Mouse (Mus musculus): ENCODE measurements around the gene Arfrp1. TPM values are rescaled to one million over a fixed set of nuclear protein-coding genes. Genes with fewer than 3 reads are reported as not detected.

Gene Arfrp1
- total and polyA plus RNA-seq, 3 experiments, result 29.2 to 55.6 (median 46.0) TPM

DNA sequence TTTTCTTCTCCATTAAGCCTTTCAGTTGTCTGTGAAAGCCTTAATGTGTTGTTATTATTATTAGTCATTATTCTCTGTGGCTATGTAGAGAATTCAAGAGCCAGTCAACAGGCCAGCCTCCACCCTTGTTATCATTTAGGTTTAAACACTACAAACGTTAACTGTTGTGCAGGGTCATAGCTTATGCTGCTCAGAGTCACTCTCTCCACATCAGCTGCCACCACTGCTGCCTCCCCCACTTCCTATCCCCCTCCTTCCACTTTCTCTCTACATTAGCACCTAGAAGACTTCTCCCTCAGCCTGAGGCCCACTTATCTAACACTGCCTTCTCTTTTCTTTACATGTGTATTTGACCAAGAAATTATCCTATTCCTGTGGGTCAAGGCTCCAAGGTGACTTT, 36.3 kb upstream of the Arfrp1 start:
- DNase-seq (ENCODE audit: extremely low read depth), result no peak
- Histone ChIP-seq H3K4me1 (ENCODE audit: control insufficient read depth in 1 of 2, insufficient read depth in 2 of 2) (0 out of 4 replicates have a peak, but pooled peaks cover 0 to 3% of the 10 kb centered on the region in 2 experiments), H3K4me3 (replicated peaks in 1 of 3; ENCODE audit: low read depth in 2 of 3, low read length in 2 of 3, poor library complexity in 1 of 3) (no peak overlapping the region), H3K9ac (ENCODE audit: insufficient read depth, low read depth) (no peak overlapping the region), H3K4me2 (ENCODE audit: insufficient read depth, low read depth, poor library complexity, severe bottlenecking) (no peak overlapping the region), H3K9me3 (replicated peaks; ENCODE audit: low read length) (no peaks in the 10 kb centered on the region), H3K27ac (ENCODE audit: insufficient read depth, low read depth) (no peak overlapping the region), H3K27me3 (replicated peaks) (no peaks in the 10 kb centered on the region), H3K36me3 (replicated peaks in 1 of 2; ENCODE audit: control insufficient read depth in 1 of 2, insufficient read depth in 1 of 2, low read length in 1 of 2) (peaks cover 5 to 21% of the 10 kb centered on the region in 2 experiments), H3K79me2 (replicated peaks; ENCODE audit: control insufficient read depth, extremely low read depth, insufficient read depth, poor library complexity, severe bottlenecking) (no peaks in the 10 kb centered on the region)
- dilution Hi-C loops (cut with MboI; ENCODE audit: extremely low pct_ligation_motif_present, extremely low pct_unique_long_range_greater_than_20kb, low sequenced_read_pairs), result no loop called here
- in situ Hi-C loops (cut with MboI; ENCODE audit: low pct_ligation_motif_present, low pct_unique_long_range_greater_than_20kb, low sequenced_read_pairs), result loop anchor here (10.0 kb wide), 1 partner anchor 293 kb away; the partner anchor contains the start of genes Lkaaear1 and Rgs19
- no peak for TF ChIP-seq IRF4 (IDR thresholded peaks at IDR 0.05; ENCODE audit: low read depth, low read length)
- no peak for TF ChIP-seq TCF12 (IDR thresholded peaks at IDR 0.05; ENCODE audit: low read depth, low read length)
- TF ChIP-seq POLR2A (IDR thresholded peaks at IDR 0.05; ENCODE audit: low read depth, low read length), result no peak
- TF ChIP-seq SIN3A (IDR thresholded peaks at IDR 0.05; ENCODE audit: low read length), result no peak
- TF ChIP-seq ZKSCAN1 (IDR thresholded peaks at IDR 0.05; ENCODE audit: borderline replicate concordance, low read depth, low read length), result no peak
- no peak for TF ChIP-seq PAX5 (IDR thresholded peaks at IDR 0.05; ENCODE audit: low read length)
- no peak for TF ChIP-seq JUND (conservative IDR thresholded peaks at IDR 0.05; ENCODE audit: low read depth, low read length)
- no peak for TF ChIP-seq EP300 (IDR thresholded peaks at IDR 0.05; ENCODE audit: low read length)
- no peak for TF ChIP-seq NRF1 (IDR thresholded peaks at IDR 0.05; ENCODE audit: low read depth, low read length)
- TF ChIP-seq CHD2 (IDR thresholded peaks at IDR 0.05; ENCODE audit: low read length), result no peak

- DNase-seq (ENCODE audit: extremely low read depth), result no peak
- Histone ChIP-seq H3K9ac (ENCODE audit: insufficient read depth, low read depth) (no peak overlapping the region), H3K9me3 (replicated peaks; ENCODE audit: low read length) (no peaks in the 10 kb centered on the region), H3K4me1 (ENCODE audit: control insufficient read depth in 1 of 2, insufficient read depth in 2 of 2) (0 out of 4 replicates have a peak, but pooled peaks cover 0 to 3% of the 10 kb centered on the region in 2 experiments), H3K36me3 (replicated peaks in 1 of 2; ENCODE audit: control insufficient read depth in 1 of 2, insufficient read depth in 1 of 2, low read length in 1 of 2) (peaks cover 0 to 33% of the 10 kb centered on the region in 2 experiments), H3K4me3 (replicated peaks in 1 of 3; ENCODE audit: low read depth in 2 of 3, low read length in 2 of 3, poor library complexity in 1 of 3) (no peak overlapping the region), H3K79me2 (replicated peaks; ENCODE audit: control insufficient read depth, extremely low read depth, insufficient read depth, poor library complexity, severe bottlenecking) (no peaks in the 10 kb centered on the region), H3K27ac (ENCODE audit: insufficient read depth, low read depth) (no peak overlapping the region), H3K27me3 (replicated peaks) (no peaks in the 10 kb centered on the region), H3K4me2 (ENCODE audit: insufficient read depth, low read depth, poor library complexity, severe bottlenecking) (no peak overlapping the region)
- in situ Hi-C loops (cut with MboI; ENCODE audit: low pct_ligation_motif_present, low pct_unique_long_range_greater_than_20kb, low sequenced_read_pairs) (no loop called here), dilution Hi-C loops (cut with MboI; ENCODE audit: extremely low pct_ligation_motif_present, extremely low pct_unique_long_range_greater_than_20kb, low sequenced_read_pairs) (no loop called here)
- TF ChIP-seq MXI1 (IDR thresholded peaks at IDR 0.05; ENCODE audit: low read depth, low read length) (no peak), JUN (IDR thresholded peaks at IDR 0.05; ENCODE audit: insufficient read depth, low read depth, low read length) (no peak), MYC (IDR thresholded peaks at IDR 0.05; ENCODE audit: low read depth, low read length) (no peak), GABPA (IDR thresholded peaks at IDR 0.05; ENCODE audit: insufficient replicate concordance, low read depth, low read length) (no peak), MAZ (IDR thresholded peaks at IDR 0.05; ENCODE audit: low read depth, low read length) (no peak), CTCF (conservative IDR thresholded peaks at IDR 0.05 in 1 of 2, IDR thresholded peaks at IDR 0.05 in 1 of 2; ENCODE audit: low read depth in 2 of 2, low read length in 2 of 2) (no peak), RCOR1 (conservative IDR thresholded peaks at IDR 0.05; ENCODE audit: low read depth, low read length) (no peak), SIN3A (IDR thresholded peaks at IDR 0.05; ENCODE audit: low read length) (no peak), ZMIZ1 (IDR thresholded peaks at IDR 0.05; ENCODE audit: low read depth, low read length) (no peak), MAX (IDR thresholded peaks at IDR 0.05; ENCODE audit: low read length) (no peak), USF2 (conservative IDR thresholded peaks at IDR 0.05; ENCODE audit: low read depth, low read length) (no peak), ETS1 (conservative IDR thresholded peaks at IDR 0.05; ENCODE audit: low read depth, low read length) (no peak), CHD2 (IDR thresholded peaks at IDR 0.05; ENCODE audit: low read length) (no peak), POLR2A (IDR thresholded peaks at IDR 0.05; ENCODE audit: low read depth, low read length) (no peak), HCFC1 (IDR thresholded peaks at IDR 0.05; ENCODE audit: low read depth, low read length) (no peak), POLR2AphosphoS2 (IDR thresholded peaks at IDR 0.05; ENCODE audit: low read depth, low read length) (no peak), USF1 (IDR thresholded peaks at IDR 0.05; ENCODE audit: low read depth, low read length) (no peak), IRF4 (IDR thresholded peaks at IDR 0.05; ENCODE audit: low read depth, low read length) (no peak), ZKSCAN1 (IDR thresholded peaks at IDR 0.05; ENCODE audit: borderline replicate concordance, low read depth, low read length) (no peak)
These were observed 32.1 kb upstream of the Arfrp1 start for GRCm38 (mm10) chr2:181397207-181397761.

All from CH12.LX (cell line).